ENCODE assay signal across 9 mouse cellular contexts in genomic region chr1:159163113-159163885, GRCm38 (mm10).
DNase-seq lines count a peak whose midpoint lies in the region; ATAC-seq lines count a peak whose summit lies in the region.
"Had no signal": no experiment of that assay in that cellular context is flagged by ENCODE, and none has a peak within 500 bp of the region (broad histone marks: within the 10 kb centered on the region; RNA-seq: fewer than 3 reads in every experiment).

No protein-coding gene starts in this region.

- no peaks in the 10 kb centered on the region for H3K4me1 ChIP-seq in kidney, embryonic 14.5 days (ENCODE audit: control insufficient read depth, insufficient read depth, low read length)
- no peaks in the 10 kb centered on the region for H3K4me1 ChIP-seq in heart, embryonic 11.5 days (ENCODE audit: control insufficient read depth, insufficient read depth, low read length)

- peak; percentile 57; the same call in 1 of the 2 replicates for ATAC-seq in kidney, embryonic 14.5 days (ENCODE audit: low FRiP score, low TSS enrichment)
- ATAC-seq in heart, embryonic 11.5 days (replicated peaks; ENCODE audit: insufficient number of reproducible peaks, low FRiP score, low TSS enrichment), result no peak
- ATAC-seq in erythroblast, adult 5-6 weeks (replicated peaks; ENCODE audit: low FRiP score, poor library complexity, severe bottlenecking), result no peak

- no peaks in the 10 kb centered on the region for H3K36me3 ChIP-seq in kidney, embryonic 14.5 days (ENCODE audit: control insufficient read depth, insufficient read depth, low read length)
- H3K36me3 ChIP-seq in heart, embryonic 11.5 days (ENCODE audit: control insufficient read depth, insufficient read depth, low read length), result no peaks in the 10 kb centered on the region

- H3K4me2 ChIP-seq in kidney, embryonic 14.5 days (replicated peaks; ENCODE audit: low read depth, low read length), result no peak overlapping the region
- peak overlapping the region; percentile 4; the same call in 1 of the 2 replicates for H3K4me2 ChIP-seq in heart, embryonic 11.5 days

- H3K9me3 ChIP-seq in kidney, embryonic 14.5 days (ENCODE audit: control insufficient read depth, low read length), result no peaks in the 10 kb centered on the region
- no peaks in the 10 kb centered on the region for H3K9me3 ChIP-seq in heart, embryonic 11.5 days (replicated peaks; ENCODE audit: control insufficient read depth, low read length)

- H3K4me3 ChIP-seq in kidney, embryonic 14.5 days (ENCODE audit: low read length), result no peak overlapping the region
- no peak overlapping the region for H3K4me3 ChIP-seq in heart, embryonic 11.5 days (ENCODE audit: low read depth, low read length)
- H3K4me3 ChIP-seq: erythroblast, embryonic 14.5 days had no signal

- 35% methylated on average over 4 of the region's 4 CpGs for WGBS in kidney, embryonic 14.5 days
- 23% methylated on average over 4 of the region's 4 CpGs for WGBS in heart, embryonic 11.5 days (ENCODE audit: insufficient replicate concordance)

- no peak for DNase-seq in kidney, adult 18-20 months
- peak; percentile 21 for DNase-seq in embryo, embryonic 11 days
- DNase-seq in lung, adult 18-20 months, result peak; percentile 47 to 61
- no peak for DNase-seq in spleen, postnatal 36 days (ENCODE audit: low spot score in 2 of 2)
- no peak for DNase-seq in cerebellum, postnatal 36 days

- H3K27ac ChIP-seq in kidney, embryonic 14.5 days (ENCODE audit: low read depth, low read length), result no peak overlapping the region
- H3K27ac ChIP-seq in heart, embryonic 11.5 days (ENCODE audit: low read depth, low read length), result no peak overlapping the region; the same call in 1 of the 2 replicates

- no peaks in the 10 kb centered on the region for H3K27me3 ChIP-seq in kidney, embryonic 14.5 days (ENCODE audit: control insufficient read depth, insufficient read depth, low read length)
- H3K27me3 ChIP-seq in heart, embryonic 11.5 days (ENCODE audit: control insufficient read depth, insufficient read depth, low read length), result no peaks in the 10 kb centered on the region

- H3K9ac ChIP-seq in kidney, embryonic 14.5 days (ENCODE audit: low read depth, low read length), result no peak overlapping the region
- no peak overlapping the region for H3K9ac ChIP-seq in heart, embryonic 11.5 days (ENCODE audit: low read depth, low read length)

Comparison
In these comparisons a context has a peak if more than half of its experiments do, and no peak if none do; other contexts are left out.
1. DNase-seq: peak in embryo, embryonic 11 days (single experiment) and lung, adult 18-20 months (2 of 2); none in kidney, adult 18-20 months (single experiment), spleen, postnatal 36 days (0 of 2) and cerebellum, postnatal 36 days (0 of 2).